Mouse (Mus musculus): ENCODE measurements around the gene Rab4b. TPM values are rescaled to one million over a fixed set of nuclear protein-coding genes. Genes with fewer than 3 reads are reported as not detected.

Rab4b gene
- total RNA-seq, 1 experiment from 2014 or later = 66.0 TPM

DNA sequence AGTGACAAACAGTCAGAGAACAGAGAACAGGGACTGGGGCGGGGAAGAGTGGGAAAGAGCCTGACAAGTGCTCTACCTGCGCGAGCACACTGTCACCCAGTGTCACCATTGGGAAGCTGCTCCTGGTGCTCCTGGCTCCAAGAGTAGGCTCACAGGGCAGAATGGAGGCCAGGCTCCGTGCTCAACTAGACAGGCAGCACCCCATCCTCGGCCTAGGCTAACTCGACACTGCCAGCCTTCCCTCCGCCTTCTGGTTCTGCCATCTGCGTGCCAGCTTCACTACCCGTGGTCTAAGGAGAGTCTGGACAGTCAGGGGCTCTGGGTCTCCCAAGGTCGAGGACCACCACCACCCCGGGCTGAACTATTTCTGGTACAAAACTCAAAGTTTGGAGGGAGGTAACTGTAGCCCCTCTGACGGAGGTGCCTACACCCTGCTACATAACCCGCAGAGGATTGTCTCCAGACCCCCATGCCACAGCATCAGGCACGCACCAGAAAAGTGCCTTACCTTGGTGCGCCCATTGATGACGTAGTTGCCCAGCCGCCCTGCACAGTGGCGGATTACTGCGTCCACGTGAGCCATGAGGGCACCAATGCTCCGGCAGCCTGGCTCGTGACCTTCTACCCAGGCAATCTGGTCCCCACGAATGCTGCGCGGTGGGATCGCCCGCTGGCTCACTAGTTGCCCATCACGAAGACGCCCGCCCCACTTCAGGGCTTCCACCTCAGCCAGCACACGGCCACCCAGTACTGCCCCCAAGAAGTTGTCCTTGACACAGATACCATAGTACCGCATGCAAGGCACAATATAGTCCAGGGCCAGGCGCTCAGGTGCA, 14.4 kb downstream of the Rab4b start:
- no peak for ATAC-seq (ENCODE audit: extremely low read depth, insufficient number of reproducible peaks, low FRiP score, poor library complexity, severe bottlenecking)

DNA sequence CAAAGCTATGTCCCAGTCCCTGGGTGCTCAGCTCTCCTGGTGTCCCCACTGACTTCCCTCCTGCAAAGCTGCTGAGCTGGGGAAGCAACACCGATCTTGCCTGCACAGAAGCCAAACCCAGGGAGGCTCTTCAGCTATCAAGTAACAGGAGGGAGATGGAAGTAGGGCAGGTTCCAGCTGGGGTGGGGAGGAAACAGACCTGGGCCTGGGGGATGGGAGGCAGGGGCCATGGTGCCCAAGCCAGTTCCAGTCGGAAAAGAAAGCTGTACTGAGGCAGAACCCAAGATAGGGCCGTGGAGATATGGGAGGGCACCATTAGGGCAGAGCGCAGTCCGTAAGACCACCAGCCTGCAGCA, 15.3 kb downstream of the Rab4b start:
- ATAC-seq (ENCODE audit: extremely low read depth, insufficient number of reproducible peaks, low FRiP score, poor library complexity, severe bottlenecking) = no peak

DNA sequence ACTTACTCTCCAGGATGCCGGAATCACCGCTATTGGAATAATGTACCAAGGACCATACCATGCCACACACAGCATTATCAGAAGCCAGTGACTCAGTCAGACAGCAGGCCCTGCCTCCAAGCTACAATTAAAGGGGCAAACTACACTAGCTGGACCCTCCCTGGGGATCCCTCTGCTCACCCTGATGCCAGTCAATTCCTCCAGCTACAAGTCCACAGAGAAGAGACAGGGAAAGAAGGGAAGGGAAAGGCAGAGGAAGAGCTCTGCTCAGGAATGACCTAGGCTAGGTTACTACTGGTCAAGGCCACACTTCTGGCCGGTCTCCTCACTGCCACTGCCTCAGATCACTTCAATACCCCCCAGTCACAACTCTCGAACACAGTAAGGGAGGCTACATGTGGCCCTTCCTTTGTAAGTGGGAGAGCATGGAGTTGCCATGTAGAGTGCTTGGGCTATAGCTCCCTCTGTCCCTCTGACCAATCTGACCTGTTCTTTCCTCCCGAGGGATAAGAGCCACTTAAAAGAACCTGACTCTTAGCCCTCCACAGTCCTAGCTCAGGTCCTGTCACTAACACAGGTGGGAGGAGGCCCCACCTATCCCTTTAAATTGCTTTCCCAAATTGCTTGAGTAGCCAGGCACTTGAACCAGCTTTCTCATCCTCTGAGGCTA, 15.8 kb downstream of the Rab4b start:
- no peak for ATAC-seq (ENCODE audit: extremely low read depth, insufficient number of reproducible peaks, low FRiP score, poor library complexity, severe bottlenecking)

DNA sequence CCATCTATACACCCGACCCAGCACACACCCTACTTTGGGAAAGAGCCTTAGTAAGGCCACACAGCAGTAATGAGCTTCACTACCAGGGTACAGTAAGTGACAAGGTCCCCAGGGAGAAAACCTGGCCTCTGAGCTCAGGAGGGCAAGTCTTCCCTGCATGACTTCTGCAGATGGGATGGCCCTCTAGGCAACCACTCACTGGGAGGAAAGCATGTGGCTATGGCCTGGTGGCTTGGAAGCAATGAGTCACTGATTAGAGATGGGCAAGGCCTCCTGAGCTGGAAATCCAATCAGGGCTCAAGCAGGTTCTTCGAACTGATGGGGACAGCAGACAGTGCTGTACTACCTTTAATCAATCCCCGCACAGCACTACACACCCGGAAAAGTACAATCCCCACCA, 17.0 kb downstream of the Rab4b start:
- ATAC-seq (ENCODE audit: extremely low read depth, insufficient number of reproducible peaks, low FRiP score, poor library complexity, severe bottlenecking) = no peak

DNA sequence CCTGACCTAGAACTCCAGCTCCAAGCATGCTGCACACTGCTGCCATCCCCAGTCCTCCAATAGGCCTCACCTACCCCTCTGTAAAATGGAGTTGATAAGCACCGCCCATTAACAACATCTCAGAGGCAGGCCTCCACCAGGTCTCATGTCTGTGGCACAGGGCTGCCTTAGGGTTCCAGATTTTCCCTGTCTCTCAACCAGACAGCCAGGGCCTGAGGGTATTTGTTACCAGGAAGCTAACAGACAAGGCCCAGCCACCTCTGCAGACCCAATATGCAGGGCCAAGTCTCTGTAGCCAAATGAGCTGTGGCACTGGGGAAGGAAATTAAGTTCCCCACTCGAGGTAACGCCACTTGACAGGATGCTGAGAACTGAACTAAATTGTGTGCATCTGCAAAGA, 17.8 kb downstream of the Rab4b start:
- ATAC-seq (ENCODE audit: extremely low read depth, insufficient number of reproducible peaks, low FRiP score, poor library complexity, severe bottlenecking) = no peak

DNA sequence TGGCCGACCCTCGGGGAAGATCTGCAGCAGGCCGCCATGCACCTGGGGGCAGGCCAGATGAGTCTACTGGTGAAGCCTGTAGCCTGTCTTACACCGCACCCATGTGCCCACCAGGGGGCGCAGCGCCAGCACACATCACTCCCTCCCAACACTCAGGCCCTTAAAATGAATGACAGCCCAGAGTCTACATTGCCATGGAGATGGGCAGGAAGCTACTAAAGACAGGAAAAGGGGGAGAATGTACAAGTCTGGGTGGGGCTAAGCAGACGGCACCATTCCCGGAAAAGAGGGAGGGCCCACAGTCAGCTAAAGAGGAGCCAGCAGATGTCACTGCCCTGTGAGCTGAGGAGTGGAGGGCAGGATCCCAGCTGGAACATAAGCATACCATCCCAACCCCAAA, 18.8 kb downstream of the Rab4b start:
- ATAC-seq (ENCODE audit: extremely low read depth, insufficient number of reproducible peaks, low FRiP score, poor library complexity, severe bottlenecking) = peak; percentile 78

DNA sequence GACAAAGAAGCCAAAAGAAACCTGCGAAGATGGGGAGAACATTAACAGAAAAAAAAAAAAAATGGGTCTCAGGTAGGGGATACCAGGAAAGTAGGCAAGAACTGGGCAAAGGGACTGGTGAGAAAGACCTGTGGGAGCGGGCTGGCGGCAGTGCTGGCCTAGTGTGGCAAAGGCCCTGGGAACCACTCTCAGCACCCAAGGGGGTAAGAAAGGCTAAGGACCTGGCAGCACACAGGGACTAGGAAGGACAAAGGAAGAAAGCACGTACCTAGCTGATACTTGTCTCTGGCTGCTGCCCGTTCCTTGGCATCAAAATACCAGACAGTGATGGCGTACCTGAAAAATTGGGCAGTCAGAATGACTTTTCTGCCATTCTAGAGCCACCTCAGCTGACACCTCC, 19.4 kb downstream of the Rab4b start:
- no peak for ATAC-seq (ENCODE audit: extremely low read depth, insufficient number of reproducible peaks, low FRiP score, poor library complexity, severe bottlenecking)

DNA sequence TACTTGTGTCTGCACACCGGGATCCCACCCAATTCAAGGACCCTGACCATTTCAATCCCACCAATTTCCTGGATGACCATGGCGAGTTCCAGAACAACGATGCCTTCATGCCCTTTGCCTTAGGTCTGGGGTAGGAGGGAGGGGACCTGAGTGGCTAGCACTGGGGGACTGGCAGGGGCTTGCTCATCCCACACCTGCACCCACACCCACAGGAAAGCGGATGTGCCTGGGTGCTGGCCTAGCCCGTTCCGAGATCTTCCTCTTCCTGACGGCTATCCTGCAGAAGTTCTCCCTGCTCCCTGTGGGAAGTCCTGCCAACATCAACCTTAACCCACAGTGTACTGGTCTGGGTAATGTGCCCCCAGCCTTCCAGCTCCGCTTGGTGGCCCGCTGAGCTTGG, 20.5 kb downstream of the Rab4b start:
- no peak for ATAC-seq (ENCODE audit: extremely low read depth, insufficient number of reproducible peaks, low FRiP score, poor library complexity, severe bottlenecking)

DNA sequence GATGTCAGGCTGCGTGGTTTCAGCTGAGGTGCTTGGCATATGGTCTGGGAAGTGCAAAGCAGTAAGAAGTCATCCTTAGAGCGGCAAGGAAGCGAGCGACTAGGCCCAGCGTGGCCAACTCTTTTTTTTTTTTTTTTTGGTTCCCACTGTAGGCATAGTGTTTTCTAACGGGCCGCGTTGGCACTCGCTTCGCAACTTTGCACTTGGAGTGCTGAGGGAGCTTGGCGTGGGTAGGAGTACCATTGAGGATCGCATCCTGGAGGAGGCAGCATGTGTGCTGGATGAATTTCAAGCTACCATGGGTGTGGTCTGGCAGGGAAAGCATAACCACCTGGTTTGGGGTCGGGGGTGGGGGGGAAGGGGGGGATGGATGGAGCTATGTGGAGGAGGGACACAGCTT, 22.7 kb downstream of the Rab4b start:
- no peak for ATAC-seq (ENCODE audit: extremely low read depth, insufficient number of reproducible peaks, low FRiP score, poor library complexity, severe bottlenecking)

DNA sequence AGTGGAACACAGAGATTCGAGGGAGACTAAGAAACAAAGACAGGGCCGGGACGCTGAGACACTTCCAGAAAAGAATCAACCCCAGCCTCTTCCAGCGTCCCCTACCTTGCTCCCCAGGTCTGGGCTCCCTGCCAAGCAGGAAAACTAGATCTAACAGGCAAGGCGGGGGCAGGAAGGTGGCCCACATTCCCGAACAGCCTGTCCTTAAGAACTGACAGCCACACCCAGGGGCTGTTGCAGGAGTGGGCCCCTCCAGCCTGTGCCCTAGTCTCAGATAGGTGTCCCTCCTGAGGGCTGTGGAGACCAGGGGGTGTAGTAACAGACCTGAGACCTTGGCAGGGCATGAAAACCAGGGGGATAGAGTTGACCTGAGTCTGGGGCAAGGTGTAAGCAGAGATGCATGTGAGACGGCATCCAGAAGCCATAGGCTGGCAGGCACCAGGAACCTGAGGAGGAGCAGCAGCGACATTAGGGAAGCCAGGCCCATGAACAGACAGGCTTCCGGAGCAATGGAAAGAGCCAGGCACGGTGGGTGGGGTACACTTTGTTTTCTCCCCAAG, 25.4 kb downstream of the Rab4b start, which contains the start of gene Cyp2t4:
Cyp2t4 (plus strand) TSS at position 510 of the 560 bp plus-strand sequence.
- ATAC-seq (ENCODE audit: extremely low read depth, insufficient number of reproducible peaks, low FRiP score, poor library complexity, severe bottlenecking) = no peak

DNA sequence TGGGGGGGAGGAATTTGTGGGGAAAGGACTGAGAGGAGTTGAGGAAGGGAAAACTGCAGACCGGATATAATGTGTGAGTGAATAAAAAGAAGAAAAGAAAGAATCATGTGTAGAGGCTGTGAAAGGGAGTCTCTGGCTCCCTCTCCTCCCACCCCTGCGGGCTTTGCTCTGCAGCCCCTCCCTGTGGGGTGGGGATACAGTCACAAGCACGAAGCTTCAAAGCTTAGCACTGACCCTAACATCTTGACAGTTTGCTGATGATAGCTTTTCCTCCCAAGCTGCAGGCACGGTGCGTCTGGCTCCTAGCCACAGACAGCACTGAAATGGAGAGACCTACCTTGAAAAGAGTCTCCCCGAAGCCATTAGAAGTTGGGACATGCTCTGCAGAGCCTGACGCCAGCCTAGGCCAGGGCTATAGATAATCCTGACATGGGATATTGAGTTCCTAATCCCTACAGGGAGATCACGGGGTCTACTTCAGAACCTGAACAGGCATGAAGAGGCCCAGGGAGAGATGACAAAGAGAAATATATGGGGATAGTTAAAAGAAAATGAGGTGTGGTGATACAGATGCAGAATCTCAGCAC, 42.2 kb downstream of the Rab4b start:
- no peak for ATAC-seq (ENCODE audit: extremely low read depth, insufficient number of reproducible peaks, low FRiP score, poor library complexity, severe bottlenecking)

DNA sequence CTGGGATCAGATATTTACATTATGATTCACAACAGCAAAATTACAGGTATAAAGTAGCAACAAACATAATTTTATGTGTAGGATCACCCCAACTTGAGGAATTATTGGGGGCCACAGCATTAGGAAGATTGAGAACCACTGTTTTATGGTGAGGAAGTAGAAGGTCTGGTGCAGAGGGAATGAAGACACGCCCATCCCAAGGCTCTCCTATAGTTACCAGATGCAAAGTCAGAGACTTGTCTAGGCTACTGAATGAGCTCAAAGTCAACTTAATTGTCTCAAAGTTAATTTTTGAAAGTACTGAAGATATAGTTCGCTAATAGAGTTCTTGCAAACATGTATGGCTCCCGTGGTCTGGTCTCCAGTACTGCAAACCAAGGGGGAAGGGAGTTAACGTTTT, 44.9 kb downstream of the Rab4b start:
- no peak for ATAC-seq (ENCODE audit: extremely low read depth, insufficient number of reproducible peaks, low FRiP score, poor library complexity, severe bottlenecking)

DNA sequence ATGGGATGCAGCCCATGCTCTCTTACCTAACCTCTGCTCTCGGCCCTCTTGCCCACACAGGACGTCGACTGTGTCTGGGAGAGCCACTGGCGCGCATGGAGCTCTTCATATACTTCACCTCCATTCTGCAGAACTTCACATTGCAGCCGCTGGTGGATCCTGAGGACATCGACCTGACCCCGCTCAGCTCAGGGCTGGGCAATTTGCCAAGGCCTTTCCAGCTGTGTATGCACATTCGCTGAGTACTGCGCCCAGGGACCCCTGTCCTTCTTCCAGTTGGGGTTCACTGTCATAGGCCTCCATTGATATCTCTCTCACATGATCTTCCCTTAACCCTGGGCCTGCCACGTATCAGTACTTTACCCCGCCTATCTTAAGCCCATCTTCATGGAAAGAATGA, 45.5 kb downstream of the Rab4b start:
- ATAC-seq (ENCODE audit: extremely low read depth, insufficient number of reproducible peaks, low FRiP score, poor library complexity, severe bottlenecking) = no peak

DNA sequence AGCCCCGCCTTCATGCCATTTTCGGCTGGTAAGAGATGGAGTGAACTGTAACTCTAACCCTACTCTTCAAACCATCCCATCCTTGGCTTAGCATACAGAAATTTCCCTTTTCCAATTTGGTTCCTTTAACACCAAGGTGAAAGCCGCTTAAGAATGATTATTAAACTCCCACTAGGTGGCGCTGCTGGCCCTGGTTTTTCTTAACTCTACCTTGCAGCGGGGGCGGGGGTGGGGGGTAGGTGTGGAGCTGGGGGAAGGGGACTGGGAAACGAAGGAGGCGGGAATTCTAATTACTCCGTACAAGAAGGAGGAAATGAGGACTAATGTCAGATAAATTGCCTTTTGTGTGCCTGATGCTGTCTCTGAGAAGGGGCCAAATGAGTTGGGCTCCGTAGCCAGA, 46.1 kb downstream of the Rab4b start:
- no peak for ATAC-seq (ENCODE audit: extremely low read depth, insufficient number of reproducible peaks, low FRiP score, poor library complexity, severe bottlenecking)

DNA sequence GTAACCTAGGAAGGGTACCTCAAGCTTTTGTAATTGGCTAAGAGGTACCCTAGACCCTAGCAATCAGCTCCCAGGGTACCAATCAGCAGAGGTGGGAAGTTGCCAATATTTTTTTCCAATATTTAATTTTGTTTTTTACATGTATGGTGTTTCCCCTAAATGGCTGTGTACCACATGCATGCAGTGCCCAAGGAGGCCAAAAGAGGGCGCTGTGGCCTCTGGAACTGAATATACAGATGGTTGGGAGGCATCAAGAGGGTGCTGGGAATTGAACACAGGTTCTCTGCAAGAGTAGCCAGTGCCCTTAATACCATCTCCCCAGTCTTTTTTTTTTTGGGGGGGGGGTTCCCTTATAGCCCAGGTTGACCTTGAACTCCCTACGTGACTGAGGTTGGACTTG, 47.3 kb downstream of the Rab4b start:
- ATAC-seq (ENCODE audit: extremely low read depth, insufficient number of reproducible peaks, low FRiP score, poor library complexity, severe bottlenecking) = no peak

DNA sequence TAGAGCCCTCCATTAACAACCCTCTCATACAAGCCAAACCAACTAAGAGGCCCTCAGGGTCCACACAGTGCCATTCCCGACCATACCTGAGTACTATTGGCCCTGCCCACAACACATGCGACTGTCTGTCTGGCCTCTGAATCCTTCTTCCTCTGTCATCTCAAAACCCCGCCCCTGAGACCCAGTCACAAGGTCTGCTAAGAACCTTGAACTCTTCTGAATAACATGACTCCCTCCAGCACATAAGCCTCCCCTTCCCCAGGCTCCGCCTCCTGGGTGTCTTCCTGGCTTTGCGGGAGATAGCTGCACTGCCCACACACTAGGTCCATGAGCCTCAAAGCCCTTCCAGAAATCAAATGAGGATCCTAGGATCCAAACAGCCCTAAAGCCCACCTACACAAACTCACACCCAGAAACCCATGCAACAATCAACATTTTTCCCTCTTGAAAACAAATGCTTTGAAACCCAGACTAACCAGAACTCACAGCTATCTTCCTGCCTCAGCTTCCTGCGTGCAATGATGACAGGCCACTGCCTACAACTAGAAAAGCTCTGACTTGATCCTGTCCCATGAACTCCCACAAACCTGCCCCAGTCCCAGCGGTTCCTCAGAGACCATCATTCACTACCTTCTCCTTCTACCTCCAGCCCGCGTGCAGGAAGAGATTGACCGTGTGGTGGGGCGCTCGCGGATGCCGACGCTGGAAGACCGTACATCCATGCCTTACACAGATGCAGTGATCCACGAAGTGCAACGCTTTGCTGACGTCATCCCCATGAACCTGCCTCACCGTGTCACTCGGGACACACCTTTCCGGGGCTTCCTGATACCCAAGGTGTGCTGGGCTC, 48.0 kb downstream of the Rab4b start:
- ATAC-seq (ENCODE audit: extremely low read depth, insufficient number of reproducible peaks, low FRiP score, poor library complexity, severe bottlenecking) = no peak

DNA sequence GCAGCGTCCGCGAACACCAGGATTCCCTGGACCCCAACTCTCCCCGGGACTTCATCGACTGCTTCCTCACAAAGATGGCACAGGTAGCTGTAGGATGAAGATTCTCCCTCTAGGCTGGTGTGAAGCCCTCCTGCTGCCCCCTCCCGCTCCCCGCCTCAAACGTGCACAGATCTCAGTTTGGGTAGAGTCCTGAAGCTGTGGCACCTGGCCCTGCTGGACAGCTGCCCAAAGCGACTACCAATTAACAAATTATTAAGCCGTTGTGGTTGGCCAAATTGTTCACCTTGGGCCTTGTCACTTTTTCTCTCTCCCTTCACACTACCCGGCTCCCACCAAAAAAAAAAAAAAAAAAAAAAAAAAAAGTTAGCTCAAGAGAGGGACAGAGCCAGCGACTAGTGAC, 48.9 kb downstream of the Rab4b start:
- no peak for ATAC-seq (ENCODE audit: extremely low read depth, insufficient number of reproducible peaks, low FRiP score, poor library complexity, severe bottlenecking)

DNA sequence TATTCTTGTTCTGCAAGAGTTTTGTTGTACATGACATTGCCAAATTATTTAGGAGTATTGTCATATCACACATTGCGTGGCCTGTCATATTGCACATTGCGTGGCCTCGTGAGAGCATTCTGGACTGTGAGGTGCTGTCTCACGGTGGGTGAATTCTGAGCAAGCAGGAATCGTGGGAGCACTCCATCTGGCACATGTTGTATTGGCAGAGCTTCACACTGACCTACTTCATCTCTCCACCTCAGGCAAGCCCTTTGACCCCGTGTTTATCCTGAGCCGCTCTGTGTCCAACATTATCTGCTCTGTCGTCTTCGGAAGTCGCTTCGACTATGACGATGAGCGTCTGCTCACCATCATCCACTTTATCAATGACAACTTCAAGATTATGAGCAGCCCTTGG, 49.8 kb downstream of the Rab4b start:
- ATAC-seq (ENCODE audit: extremely low read depth, insufficient number of reproducible peaks, low FRiP score, poor library complexity, severe bottlenecking) = no peak

DNA sequence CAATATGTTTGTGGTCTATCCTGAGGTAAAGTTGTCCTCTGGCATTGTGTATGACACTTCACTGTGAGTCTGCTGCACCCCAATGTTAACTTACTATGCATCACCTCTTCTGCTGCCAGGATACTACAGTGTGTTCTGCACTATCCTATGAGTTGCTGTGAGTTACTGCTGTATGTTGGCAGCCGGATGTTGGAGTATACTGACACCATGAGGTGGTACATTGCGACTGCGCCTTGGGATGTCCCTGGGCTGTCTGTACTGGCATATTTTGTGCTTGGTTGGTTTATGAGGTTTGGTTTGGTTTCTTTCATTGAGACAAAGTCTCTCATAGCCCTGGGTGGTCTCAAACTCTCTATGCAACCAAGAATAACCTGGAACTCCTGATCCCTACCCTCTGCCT, 50.5 kb downstream of the Rab4b start:
- no peak for ATAC-seq (ENCODE audit: extremely low read depth, insufficient number of reproducible peaks, low FRiP score, poor library complexity, severe bottlenecking)

Measured in neutrophil, adult 5-6 weeks (primary cell).